Mouse (Mus musculus) myocyte (in vitro differentiated cells): ENCODE data around the gene S100a4.

Experiments used
- E2F4 ChIP-seq: IDR thresholded peaks from one replicate; pipeline ENCODE4 v1.6.1; 2011; ENCODE audit warnings: mild to moderate bottlenecking, control low read depth, moderate library complexity; ENCODE audit not compliant: insufficient read depth
- MAX ChIP-seq: IDR thresholded peaks from one replicate; pipeline ENCODE4 v1.6.1; 2011; ENCODE audit warnings: low read depth, mild to moderate bottlenecking, control low read depth
- MYOG ChIP-seq, 3 experiments: IDR thresholded peaks; one replicate each; pipeline ENCODE4 v1.6.1; 2011; ENCODE audit warnings: control low read depth in 2 of 3, low read depth in 2 of 3, mild to moderate bottlenecking in 2 of 3; ENCODE audit not compliant: insufficient read length in 2 of 3, control insufficient read depth in 1 of 3, insufficient read depth in 1 of 3
- POLR2A ChIP-seq: IDR thresholded peaks from one replicate; pipeline ENCODE4 v1.6.1; 2011; ENCODE audit warnings: low read depth, mild to moderate bottlenecking, control low read depth, moderate library complexity; ENCODE audit not compliant: insufficient read length
- POLR2AphosphoS2 ChIP-seq: IDR thresholded peaks from one replicate; pipeline ENCODE4 v1.6.1; 2011; ENCODE audit warnings: low read depth, control low read depth; ENCODE audit not compliant: insufficient read length
- SRF ChIP-seq: IDR thresholded peaks from one replicate; pipeline ENCODE4 v1.6.1; 2011; ENCODE audit warnings: low read depth; ENCODE audit not compliant: control insufficient read depth, insufficient read length
- USF1 ChIP-seq: IDR thresholded peaks from one replicate; pipeline ENCODE4 v1.6.1; 2011; ENCODE audit warnings: low read depth, mild to moderate bottlenecking, control low read depth, moderate library complexity

GRCm38 (mm10) chr3:90627366-90627765 lies 23.8 kb downstream of the S100a4 start:
- TF ChIP-seq MAX = no peak
- TF ChIP-seq POLR2A = no peak
- TF ChIP-seq POLR2AphosphoS2 = no peak
- TF ChIP-seq SRF = no peak
- no peak for TF ChIP-seq E2F4
- TF ChIP-seq USF1 = no peak
- TF ChIP-seq MYOG (IDR thresholded peaks at IDR 0.05; ENCODE audit: control insufficient read depth in 1 of 3, insufficient read depth in 1 of 3, insufficient read length in 2 of 3, low read depth in 2 of 3) = no peak
